Mouse (Mus musculus): ENCODE data around the gene Satb2. TPM values are rescaled to one million over a fixed set of nuclear protein-coding genes. Genes with fewer than 3 reads are reported as not detected.

Satb2 gene
- 4.9 and 5.3 TPM in 2 replicates for polyA plus RNA-seq (2012; rRNA removed)
- polyA plus RNA-seq (2014; fragmentation: Nextera tagmentation; extraction: Ambion mirVana): 5.0 and 5.3 TPM in 2 replicates

- peaks cover 73% of the 10 kb centered on the region for H3K27me3 ChIP-seq (ENCODE audit: control insufficient read depth, insufficient read depth, low read length)
- WGBS: 1% methylated on average over 19 of the region's 19 CpGs
- H3K4me2 ChIP-seq (replicated peaks; ENCODE audit: low read depth, low read length, severe bottlenecking): peak within 1 kb of the TSS; percentile 45
- no peak for ATAC-seq (ENCODE audit: low FRiP score, low read depth)
- no peaks in the 10 kb centered on the region for H3K9me3 ChIP-seq (ENCODE audit: control insufficient read depth, low read length)
- no peak for TF ChIP-seq POLR2A (IDR thresholded peaks at IDR 0.05; ENCODE audit: borderline replicate concordance, extremely low read depth, insufficient read depth, insufficient read length)
- 0 out of 2 replicates have a peak, but pooled peaks cover 11% of the 10 kb centered on the region for H3K4me1 ChIP-seq (ENCODE audit: control insufficient read depth, insufficient read depth, low read length)
- peak within 1 kb of the TSS; percentile 31; the same call in 1 of the 2 replicates for H3K9ac ChIP-seq (ENCODE audit: low read depth, low read length, severe bottlenecking)
- no peaks in the 10 kb centered on the region for H3K36me3 ChIP-seq (ENCODE audit: control insufficient read depth, insufficient read depth, low read length)
- no peak within 1 kb of the TSS for H3K27ac ChIP-seq (replicated peaks; ENCODE audit: low read depth, low read length)
- DNase-seq (ENCODE audit: low spot score): no peak
- H3K4me3 ChIP-seq (replicated peaks; ENCODE audit: low read length): peak within 1 kb of the TSS; percentile 29
These were observed at the start of gene Satb2 for GRCm38 (mm10) chr1:56978151-56978700. Gene Satb2 (minus strand): TSS chr1:56978650.

- Histone ChIP-seq H3K4me2 (replicated peaks; ENCODE audit: low read depth, low read length, severe bottlenecking) (no peak overlapping the region), H3K9me3 (ENCODE audit: control insufficient read depth, low read length) (no peaks in the 10 kb centered on the region), H3K4me1 (ENCODE audit: control insufficient read depth, insufficient read depth, low read length) (no peaks in the 10 kb centered on the region), H3K36me3 (ENCODE audit: control insufficient read depth, insufficient read depth, low read length) (no peaks in the 10 kb centered on the region), H3K9ac (ENCODE audit: low read depth, low read length, severe bottlenecking) (no peak overlapping the region), H3K27me3 (ENCODE audit: control insufficient read depth, insufficient read depth, low read length) (no peaks in the 10 kb centered on the region), H3K27ac (replicated peaks; ENCODE audit: low read depth, low read length) (no peak overlapping the region), H3K4me3 (replicated peaks; ENCODE audit: low read length) (no peak overlapping the region)
- DNase-seq (ENCODE audit: low spot score): no peak
- no peak for ATAC-seq (ENCODE audit: low FRiP score, low read depth)
- TF ChIP-seq POLR2A (IDR thresholded peaks at IDR 0.05; ENCODE audit: borderline replicate concordance, extremely low read depth, insufficient read depth, insufficient read length): no peak
These were observed 40.5 kb upstream of the Satb2 start for GRCm38 (mm10) chr1:57018941-57019340.

GRCm38 (mm10) chr1:57013856-57014255 lies 35.4 kb upstream of the Satb2 start:
- no peak for TF ChIP-seq POLR2A (IDR thresholded peaks at IDR 0.05; ENCODE audit: borderline replicate concordance, extremely low read depth, insufficient read depth, insufficient read length)
- Histone ChIP-seq H3K27me3 (ENCODE audit: control insufficient read depth, insufficient read depth, low read length) (no peaks in the 10 kb centered on the region), H3K36me3 (ENCODE audit: control insufficient read depth, insufficient read depth, low read length) (no peaks in the 10 kb centered on the region), H3K9me3 (ENCODE audit: control insufficient read depth, low read length) (no peaks in the 10 kb centered on the region), H3K9ac (ENCODE audit: low read depth, low read length, severe bottlenecking) (no peak overlapping the region), H3K27ac (replicated peaks; ENCODE audit: low read depth, low read length) (no peak overlapping the region), H3K4me3 (replicated peaks; ENCODE audit: low read length) (no peak overlapping the region), H3K4me1 (ENCODE audit: control insufficient read depth, insufficient read depth, low read length) (no peaks in the 10 kb centered on the region), H3K4me2 (replicated peaks; ENCODE audit: low read depth, low read length, severe bottlenecking) (no peak overlapping the region)
- no peak for ATAC-seq (ENCODE audit: low FRiP score, low read depth)
- DNase-seq (ENCODE audit: low spot score): no peak

- Histone ChIP-seq H3K4me3 (replicated peaks; ENCODE audit: low read length) (no peak overlapping the region), H3K36me3 (ENCODE audit: control insufficient read depth, insufficient read depth, low read length) (no peaks in the 10 kb centered on the region), H3K9ac (ENCODE audit: low read depth, low read length, severe bottlenecking) (no peak overlapping the region), H3K27ac (replicated peaks; ENCODE audit: low read depth, low read length) (no peak overlapping the region), H3K4me2 (replicated peaks; ENCODE audit: low read depth, low read length, severe bottlenecking) (no peak overlapping the region), H3K9me3 (ENCODE audit: control insufficient read depth, low read length) (no peaks in the 10 kb centered on the region), H3K4me1 (ENCODE audit: control insufficient read depth, insufficient read depth, low read length) (no peaks in the 10 kb centered on the region), H3K27me3 (ENCODE audit: control insufficient read depth, insufficient read depth, low read length) (no peaks in the 10 kb centered on the region)
- ATAC-seq (ENCODE audit: low FRiP score, low read depth) (no peak), DNase-seq (ENCODE audit: low spot score) (no peak)
- 66% methylated on average over 4 of the region's 4 CpGs for WGBS
- TF ChIP-seq POLR2A (IDR thresholded peaks at IDR 0.05; ENCODE audit: borderline replicate concordance, extremely low read depth, insufficient read depth, insufficient read length): no peak
These were observed 30.7 kb upstream of the Satb2 start for GRCm38 (mm10) chr1:57009171-57009570.

DNA sequence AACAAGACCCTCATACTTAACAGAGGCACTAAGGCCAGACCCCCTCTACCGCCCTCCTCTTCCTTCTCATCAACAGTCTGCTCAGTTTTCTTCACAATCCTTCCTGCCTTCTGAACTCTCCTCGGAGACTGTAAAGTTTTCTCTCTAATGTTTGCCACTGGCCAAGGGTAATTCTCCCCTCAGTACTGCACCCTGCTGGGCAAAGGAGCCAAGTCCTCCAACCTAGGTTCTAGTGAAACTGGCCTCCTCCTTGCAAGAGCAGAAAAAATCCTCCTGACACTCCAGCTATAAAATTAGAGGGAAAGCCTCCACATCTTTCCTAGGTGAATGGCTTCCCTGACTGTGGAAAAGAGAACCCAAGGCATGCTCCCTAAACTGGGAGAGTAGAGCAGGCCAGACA lies 16.6 kb upstream of the Satb2 start:
- Histone ChIP-seq H3K9ac (ENCODE audit: low read depth, low read length, severe bottlenecking) (no peak overlapping the region), H3K4me1 (ENCODE audit: control insufficient read depth, insufficient read depth, low read length) (no peaks in the 10 kb centered on the region), H3K27ac (replicated peaks; ENCODE audit: low read depth, low read length) (no peak overlapping the region), H3K27me3 (ENCODE audit: control insufficient read depth, insufficient read depth, low read length) (no peaks in the 10 kb centered on the region), H3K36me3 (ENCODE audit: control insufficient read depth, insufficient read depth, low read length) (no peaks in the 10 kb centered on the region), H3K4me3 (replicated peaks; ENCODE audit: low read length) (no peak overlapping the region), H3K9me3 (ENCODE audit: control insufficient read depth, low read length) (no peaks in the 10 kb centered on the region), H3K4me2 (replicated peaks; ENCODE audit: low read depth, low read length, severe bottlenecking) (no peak overlapping the region)
- no peak for DNase-seq (ENCODE audit: low spot score)
- TF ChIP-seq POLR2A (IDR thresholded peaks at IDR 0.05; ENCODE audit: borderline replicate concordance, extremely low read depth, insufficient read depth, insufficient read length): no peak
- no peak for ATAC-seq (ENCODE audit: low FRiP score, low read depth)
- 52% methylated on average over 2 of the region's 2 CpGs for WGBS

All from limb, embryonic 14.5 days (tissue).